Mouse (Mus musculus) layer of hippocampus, postnatal 25 days (tissue): Measurements from ENCODE around the gene Vmn1r224. TPM values are rescaled to one million over a fixed set of nuclear protein-coding genes. Genes with fewer than 3 reads are reported as not detected.

Experiments used
- DNase-seq, 2 experiments: peaks; one replicate each; pipeline ENCODE4 v3.0.0; 2022; ENCODE audit warnings: mixed read lengths in 2 of 2, low spot score in 1 of 2; ENCODE audit errors: extremely low spot score in 1 of 2
- total RNA-seq, 2 experiments: library from RNA; stranded (reverse); gene quantifications; 2 replicates each; pipeline ENCODE4 v1.2.3; 2021

The Vmn1r224 gene
- not detected for total RNA-seq

DNA sequence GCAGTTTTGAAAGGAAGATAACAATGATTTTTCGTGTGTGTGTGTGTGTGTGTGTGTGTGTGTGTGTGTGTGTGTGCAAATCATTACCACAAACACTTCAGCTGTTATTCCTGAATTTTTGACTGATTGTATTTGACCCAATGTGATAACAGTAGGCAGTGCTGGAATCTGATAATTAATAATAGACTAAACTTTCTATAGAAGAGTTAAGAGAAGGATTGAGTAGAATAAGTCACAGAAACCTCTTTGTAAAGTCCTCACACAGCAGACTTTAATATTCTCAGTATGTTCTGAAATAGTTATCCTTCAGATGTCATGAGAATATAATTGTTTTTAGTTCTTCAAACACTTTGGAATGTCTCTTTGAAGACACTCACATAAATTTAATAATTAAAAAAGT is at the start of gene Vmn1r224:
Gene Vmn1r224, plus strand, starts transcription at position 301 of the 400 bp plus-strand sequence.
- no peak for DNase-seq

DNA sequence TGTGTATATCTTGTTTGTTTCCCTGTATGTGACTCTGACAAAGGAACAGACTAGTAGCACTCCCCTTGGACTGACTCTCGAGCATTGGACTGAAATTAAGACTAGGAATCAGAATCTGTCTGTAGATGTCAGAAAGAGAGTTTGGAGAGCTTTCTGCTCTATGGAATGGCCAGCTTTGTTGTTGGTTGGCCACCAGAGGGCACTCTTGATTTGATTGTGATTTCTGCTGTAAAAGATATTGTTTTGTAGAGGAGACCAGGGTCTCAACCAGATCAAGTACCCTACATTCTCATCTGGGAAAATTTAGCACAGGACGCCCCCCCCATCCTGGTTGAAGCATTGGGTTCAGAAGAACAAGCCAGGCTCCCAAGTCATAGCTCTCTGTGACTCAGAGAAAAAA is 14.8 kb upstream of the Vmn1r224 start:
- DNase-seq: no peak

- DNase-seq: no peak
Measured at GRCm38 (mm10) chr17:20439263-20439662, 25.3 kb downstream of the Vmn1r224 start.

DNA sequence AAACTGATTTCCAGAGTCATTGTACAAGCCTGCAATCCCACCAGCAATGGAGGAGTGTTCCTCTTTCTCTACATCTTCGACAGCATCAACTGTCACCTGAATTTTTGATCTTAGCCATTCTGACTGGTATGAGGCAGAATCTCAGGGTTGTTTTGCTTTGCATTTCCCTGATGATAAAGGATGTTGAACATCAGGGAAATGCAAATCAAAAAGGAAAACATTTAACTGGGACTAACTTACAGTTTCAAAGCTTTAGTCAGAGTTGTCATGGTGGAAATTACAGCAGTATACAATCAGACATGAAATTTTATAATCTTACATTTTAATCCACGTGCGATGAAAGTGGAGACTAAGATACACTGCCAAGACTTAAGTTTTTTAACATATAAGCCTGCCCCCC is 59.4 kb downstream of the Vmn1r224 start:
- no peak for DNase-seq

Other genes starting within 250 kb of the Vmn1r224 start
- not detected for gene Fpr-rs6, start 231.0 kb upstream of the Vmn1r224 start, total RNA-seq
- gene Vmn2r105, start 179.1 kb upstream of the Vmn1r224 start, total RNA-seq: not detected
- not detected for gene Vmn2r106, start 128.6 kb upstream of the Vmn1r224 start, total RNA-seq
- not detected for gene Vmn2r107, start 68.9 kb upstream of the Vmn1r224 start, total RNA-seq
- gene Vmn2r108, start 67.2 kb downstream of the Vmn1r224 start, total RNA-seq: not detected
- not detected for gene Vmn1r225, start 84.0 kb downstream of the Vmn1r224 start, total RNA-seq
- gene Vmn2r109, start 150.6 kb downstream of the Vmn1r224 start, total RNA-seq: not detected
- gene Vmn2r110, start 182.3 kb downstream of the Vmn1r224 start, total RNA-seq: not detected
- gene Fpr-rs3, start 210.7 kb downstream of the Vmn1r224 start, total RNA-seq: not detected